Mouse (Mus musculus) midbrain, embryonic 16.5 days (tissue): ENCODE data around the gene Slc26a1. TPM values are rescaled to one million over a fixed set of nuclear protein-coding genes. Genes with fewer than 3 reads are reported as not detected.
"Not testable (repeated sequence)": the region's sequence is repeated elsewhere in the genome, so short reads cannot be mapped to it uniquely, and the experiment has no call there.

Experiments used
- ATAC-seq: fragments of 200-750 bp; cut with Nextera tagmentation; 2 replicates; pipeline ENCODE4 v1.8.0; 2017; ENCODE audit warnings: moderate TSS enrichment
- H3K27ac ChIP-seq: fragments of 300-500 bp; sonication (generic); 2 replicates; pipeline ENCODE4 v1.5.1; 2014; ENCODE audit warnings: mild to moderate bottlenecking, low read length, mixed read lengths
- H3K27me3 ChIP-seq: fragments of 300-500 bp; sonication (generic); 2 replicates; pipeline ENCODE4 v1.6.1; 2014; ENCODE audit warnings: low read depth, low read length, mixed read lengths; ENCODE audit not compliant: control insufficient read depth, insufficient read depth
- H3K36me3 ChIP-seq: fragments of 300-500 bp; sonication (generic); 2 replicates; pipeline ENCODE4 v1.6.1; 2014; ENCODE audit warnings: mild to moderate bottlenecking, low read length, moderate library complexity, mixed read lengths; ENCODE audit not compliant: control insufficient read depth, insufficient read depth
- H3K4me1 ChIP-seq: fragments of 300-500 bp; sonication (generic); 2 replicates; pipeline ENCODE4 v1.6.1; 2014; ENCODE audit warnings: mild to moderate bottlenecking, low read length, mixed read lengths; ENCODE audit not compliant: control insufficient read depth, insufficient read depth
- H3K4me2 ChIP-seq: fragments of 300-500 bp; sonication (generic); 2 replicates; pipeline ENCODE4 v1.6.1; 2014; ENCODE audit warnings: mild to moderate bottlenecking, low read length, mixed read lengths
- H3K4me3 ChIP-seq: fragments of 300-500 bp; sonication (generic); 2 replicates; pipeline ENCODE4 v1.5.1; 2014; ENCODE audit warnings: low read depth, mild to moderate bottlenecking, low read length, moderate library complexity, mixed read lengths
- H3K9ac ChIP-seq: fragments of 300-500 bp; sonication (generic); 2 replicates; pipeline ENCODE4 v1.6.1; 2014; ENCODE audit warnings: low read depth, low read length, mixed read lengths
- H3K9me3 ChIP-seq: fragments of 300-500 bp; sonication (generic); replicated peaks from 2 replicates; pipeline ENCODE4 v1.6.1; 2014; ENCODE audit warnings: mild to moderate bottlenecking, low read length, mixed read lengths; ENCODE audit not compliant: control insufficient read depth, poor library complexity, severe bottlenecking
- WGBS: fragments of 180-500 bp; shearing (Covaris S2); extraction: QIAGEN DNeasy Blood & Tissue Kit; methylation state at CpG from one replicate; pipeline ENCODE4 v1.1.7; 2014; 5-methylcytosine and 5-hydroxymethylcytosine counted together
- polyA plus RNA-seq: library from polyadenylated mRNA; unstranded; fragments of >200 nt; fragmentation: Nextera tagmentation; extraction: Ambion mirVana; gene quantifications from 2 replicates; pipeline ENCODE4 v1.2.1, GENCODE M21; 2015

The Slc26a1 gene
- polyA plus RNA-seq, 1 experiment from 2014 or later = 4.3 TPM

GRCm38 (mm10) chr5:108646343-108646660 lies 29.1 kb downstream of the Slc26a1 start:
- Histone ChIP-seq H3K9me3 (no peaks in the 10 kb centered on the region), H3K27me3 (no peaks in the 10 kb centered on the region), H3K36me3 (peaks cover 25% of the 10 kb centered on the region), H3K9ac (no peak overlapping the region), H3K4me2 (no peak overlapping the region), H3K27ac (no peak overlapping the region), H3K4me1 (no peaks in the 10 kb centered on the region), H3K4me3 (no peak overlapping the region)
- no peak for ATAC-seq
- WGBS = 84% methylated on average over 3 of the region's 3 CpGs

- Histone ChIP-seq H3K4me1 (no peaks in the 10 kb centered on the region), H3K4me2 (no peak overlapping the region), H3K9ac (no peak overlapping the region), H3K27ac (no peak overlapping the region), H3K4me3 (no peak overlapping the region), H3K36me3 (peaks cover 21% of the 10 kb centered on the region), H3K27me3 (no peaks in the 10 kb centered on the region), H3K9me3 (no peaks in the 10 kb centered on the region)
- ATAC-seq = no peak
- 86% methylated on average over 9 of the region's 9 CpGs for WGBS
These were observed 29.6 kb downstream of the Slc26a1 start for GRCm38 (mm10) chr5:108645651-108646342.

- no peaks in the 10 kb centered on the region for H3K27me3 ChIP-seq
- H3K9ac ChIP-seq = no peak overlapping the region
- no peak for ATAC-seq
- no peaks in the 10 kb centered on the region for H3K9me3 ChIP-seq
- peaks cover 13% of the 10 kb centered on the region for H3K36me3 ChIP-seq
- no peak overlapping the region for H3K27ac ChIP-seq
- no peaks in the 10 kb centered on the region for H3K4me1 ChIP-seq
- no peak overlapping the region for H3K4me2 ChIP-seq
- WGBS = 81% methylated on average over 2 of the region's 2 CpGs
- H3K4me3 ChIP-seq = no peak overlapping the region
These were observed 31.7 kb downstream of the Slc26a1 start for GRCm38 (mm10) chr5:108643674-108644073.

GRCm38 (mm10) chr5:108636172-108636571 lies 39.2 kb downstream of the Slc26a1 start:
- no peak overlapping the region for H3K9ac ChIP-seq
- no peak for ATAC-seq
- WGBS = 77% methylated on average over 4 of the region's 4 CpGs

GRCm38 (mm10) chr5:108634088-108634487 lies 41.3 kb downstream of the Slc26a1 start:
- H3K27ac ChIP-seq, H3K4me2 ChIP-seq, H3K27me3 ChIP-seq, H3K36me3 ChIP-seq, H3K4me1 ChIP-seq, H3K4me3 ChIP-seq, H3K9ac ChIP-seq, ATAC-seq, H3K9me3 ChIP-seq: not testable (repeated sequence)
- WGBS = 80% methylated on average over 2 of the region's 3 CpGs

More at GRCm38 (mm10) chr5:108636172-108636571, 39.2 kb downstream of the Slc26a1 start:
- no peaks in the 10 kb centered on the region for H3K27me3 ChIP-seq
- no peak overlapping the region for H3K27ac ChIP-seq
- H3K4me2 ChIP-seq = no peak overlapping the region
- no peaks in the 10 kb centered on the region for H3K36me3 ChIP-seq
- H3K4me3 ChIP-seq = no peak overlapping the region
- no peaks in the 10 kb centered on the region for H3K9me3 ChIP-seq
- no peaks in the 10 kb centered on the region for H3K4me1 ChIP-seq

- 91% methylated on average over 4 of the region's 4 CpGs for WGBS
- H3K36me3 ChIP-seq = no peaks in the 10 kb centered on the region
- no peak overlapping the region for H3K9ac ChIP-seq
- no peaks in the 10 kb centered on the region for H3K9me3 ChIP-seq
- H3K27ac ChIP-seq = no peak overlapping the region
- H3K27me3 ChIP-seq = no peaks in the 10 kb centered on the region
- no peak overlapping the region for H3K4me2 ChIP-seq
- no peak for ATAC-seq
- H3K4me1 ChIP-seq = peaks cover 9% of the 10 kb centered on the region
- no peak overlapping the region for H3K4me3 ChIP-seq
These were observed 41.7 kb downstream of the Slc26a1 start for GRCm38 (mm10) chr5:108633676-108634075.

GRCm38 (mm10) chr5:108629634-108630483 lies 45.5 kb downstream of the Slc26a1 start, which contains the start of the genes Gak and Tmem175:
Gene Gak, minus strand, starts transcription at chr5:108629755.
Gene Tmem175, plus strand, starts transcription at chr5:108629770.
- peak within 1 kb of the TSS; percentile 93 for H3K4me2 ChIP-seq
- peaks cover 27% of the 10 kb centered on the region for H3K4me1 ChIP-seq
- H3K4me3 ChIP-seq = peak within 1 kb of the TSS; percentile 99
- no peaks in the 10 kb centered on the region for H3K27me3 ChIP-seq
- 1% methylated on average over 58 of the region's 58 CpGs for WGBS
- H3K36me3 ChIP-seq = no peaks in the 10 kb centered on the region
- ATAC-seq = peak; percentile 98
- H3K27ac ChIP-seq = peak within 1 kb of the TSS; percentile 93
- no peaks in the 10 kb centered on the region for H3K9me3 ChIP-seq
- H3K9ac ChIP-seq = peak within 1 kb of the TSS; percentile 97

GRCm38 (mm10) chr5:108628891-108629633 lies 46.3 kb downstream of the Slc26a1 start:
- H3K4me2 ChIP-seq = peak overlapping the region; percentile 93
- peaks cover 27% of the 10 kb centered on the region for H3K4me1 ChIP-seq
- no peaks in the 10 kb centered on the region for H3K9me3 ChIP-seq
- WGBS = 1% methylated on average over 32 of the region's 32 CpGs
- H3K27me3 ChIP-seq = no peaks in the 10 kb centered on the region
- peak overlapping the region; percentile 93 for H3K27ac ChIP-seq
- H3K4me3 ChIP-seq = peak overlapping the region; percentile 99
- no peaks in the 10 kb centered on the region for H3K36me3 ChIP-seq
- peak overlapping the region; percentile 97 for H3K9ac ChIP-seq
- ATAC-seq = peak; percentile 87
